Mouse (Mus musculus): ENCODE results near the gene Bhlhe40. TPM values are rescaled to one million over a fixed set of nuclear protein-coding genes. Genes with fewer than 3 reads are reported as not detected.

Bhlhe40 gene
- polyA plus RNA-seq, 1 experiment: not detected

DNA sequence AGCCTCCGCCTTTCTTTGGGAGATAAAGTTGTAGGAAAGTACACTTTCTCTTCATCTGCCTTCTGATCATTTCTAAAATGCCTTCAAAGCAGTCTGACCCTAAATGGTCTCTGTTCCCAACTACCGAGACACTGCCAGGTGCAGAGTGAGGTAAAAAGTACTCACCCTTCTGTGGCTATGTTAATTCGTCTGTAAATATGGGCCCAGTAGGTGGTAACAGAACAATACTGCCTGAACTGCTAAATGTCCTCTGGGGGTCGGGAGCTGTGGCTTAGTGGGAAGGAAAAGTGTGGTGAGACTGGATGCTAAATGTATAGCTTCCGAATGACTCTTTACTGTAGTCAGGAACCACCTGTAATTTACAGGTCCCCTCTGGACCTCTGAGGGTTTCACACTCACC, 16.1 kb upstream of the Bhlhe40 start:
- Histone ChIP-seq H3K4me1 (ENCODE audit: control insufficient read depth, insufficient read depth, low read length) (no peaks in the 10 kb centered on the region), H3K4me3 (ENCODE audit: insufficient read depth, low read depth, low read length) (no peak overlapping the region), H3K27ac (ENCODE audit: insufficient read depth, low read depth, low read length) (no peak overlapping the region)
- no peak for TF ChIP-seq CTCF (IDR thresholded peaks at IDR 0.05; ENCODE audit: insufficient read depth, low read depth, low read length)
- TF ChIP-seq POLR2A (IDR thresholded peaks at IDR 0.05; ENCODE audit: insufficient read depth, low read depth, low read length): no peak
- 76% methylated on average over 5 of the region's 5 CpGs for WGBS

DNA sequence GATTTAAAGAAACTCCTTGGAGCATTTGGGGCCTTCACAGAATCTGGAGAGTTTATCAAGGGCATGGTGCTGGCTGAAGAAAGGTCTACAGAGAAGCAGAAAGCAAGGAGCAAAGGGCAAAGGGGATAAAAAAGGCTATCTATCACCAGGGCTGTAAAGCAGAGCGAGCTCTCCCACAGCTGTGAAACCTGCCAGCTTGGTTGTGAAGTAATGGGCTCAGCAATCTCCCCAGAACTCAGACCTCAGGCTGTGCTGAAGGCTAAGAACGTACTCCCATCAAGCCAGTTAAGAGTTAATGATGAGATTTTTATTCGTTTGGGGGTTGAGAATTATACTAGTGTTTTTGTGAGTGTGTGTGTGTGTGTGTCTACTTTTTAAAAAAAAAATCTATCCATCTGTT, 13.3 kb upstream of the Bhlhe40 start:
- no peak overlapping the region for H3K4me3 ChIP-seq (ENCODE audit: insufficient read depth, low read depth, low read length)
- H3K27ac ChIP-seq (ENCODE audit: insufficient read depth, low read depth, low read length): no peak overlapping the region
- TF ChIP-seq POLR2A (IDR thresholded peaks at IDR 0.05; ENCODE audit: insufficient read depth, low read depth, low read length): no peak
- no peak for TF ChIP-seq CTCF (IDR thresholded peaks at IDR 0.05; ENCODE audit: insufficient read depth, low read depth, low read length)
- H3K4me1 ChIP-seq (ENCODE audit: control insufficient read depth, insufficient read depth, low read length): no peaks in the 10 kb centered on the region
- 78% methylated on average over 3 of the region's 3 CpGs for WGBS

DNA sequence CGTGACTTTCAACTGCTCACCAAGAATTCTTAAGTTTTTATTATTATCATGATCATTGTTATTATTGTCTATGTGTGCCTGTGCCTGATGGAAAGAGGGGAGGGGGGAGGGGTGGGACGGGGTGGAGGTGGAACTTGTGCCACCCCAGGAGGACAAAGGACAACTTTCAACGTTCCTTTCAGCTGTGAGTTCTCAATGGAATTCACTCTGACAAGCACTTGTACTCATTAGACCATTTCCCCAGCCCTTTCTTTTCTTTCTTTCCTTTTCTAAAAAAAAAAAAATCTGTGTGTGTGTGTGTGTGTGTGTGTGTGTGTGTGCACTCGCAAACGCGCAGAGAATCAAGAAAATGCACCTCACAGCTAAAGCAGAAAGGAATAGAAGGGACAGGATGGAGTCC, 12.4 kb upstream of the Bhlhe40 start:
- H3K27ac ChIP-seq (ENCODE audit: insufficient read depth, low read depth, low read length): no peak overlapping the region
- 23% methylated on average over 6 of the region's 6 CpGs for WGBS
- TF ChIP-seq CTCF (IDR thresholded peaks at IDR 0.05; ENCODE audit: insufficient read depth, low read depth, low read length): no peak

DNA sequence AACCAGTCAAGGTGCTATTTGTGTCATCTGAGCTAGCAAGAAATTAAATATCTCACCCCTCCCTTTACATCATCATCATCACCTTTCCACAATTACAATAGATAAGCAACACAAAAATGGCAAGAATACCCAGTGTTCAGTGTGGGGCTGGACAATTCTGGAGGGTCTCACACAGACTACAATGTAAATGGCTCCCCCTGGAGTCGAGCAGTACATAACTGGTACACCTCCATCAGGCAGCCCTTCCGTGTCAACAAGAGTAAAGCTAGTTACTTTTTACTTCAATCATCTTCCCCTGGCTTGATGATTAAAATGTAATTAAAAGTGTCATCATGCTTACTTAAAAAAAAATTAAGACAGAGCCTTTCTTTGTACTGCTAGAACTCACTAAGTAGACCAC, 4.6 kb upstream of the Bhlhe40 start:
- Histone ChIP-seq H3K27ac (ENCODE audit: insufficient read depth, low read depth, low read length) (no peak overlapping the region), H3K4me1 (ENCODE audit: control insufficient read depth, insufficient read depth, low read length) (peaks cover 11% of the 10 kb centered on the region), H3K4me3 (ENCODE audit: insufficient read depth, low read depth, low read length) (no peak overlapping the region)
- WGBS: 46% methylated on average over 2 of the region's 2 CpGs
- no peak for TF ChIP-seq CTCF (IDR thresholded peaks at IDR 0.05; ENCODE audit: insufficient read depth, low read depth, low read length)
- TF ChIP-seq POLR2A (IDR thresholded peaks at IDR 0.05; ENCODE audit: insufficient read depth, low read depth, low read length): no peak

More for the DNA sequence above, 12.4 kb upstream of the Bhlhe40 start:
- Histone ChIP-seq H3K4me3 (ENCODE audit: insufficient read depth, low read depth, low read length) (no peak overlapping the region), H3K4me1 (ENCODE audit: control insufficient read depth, insufficient read depth, low read length) (no peaks in the 10 kb centered on the region)

DNA sequence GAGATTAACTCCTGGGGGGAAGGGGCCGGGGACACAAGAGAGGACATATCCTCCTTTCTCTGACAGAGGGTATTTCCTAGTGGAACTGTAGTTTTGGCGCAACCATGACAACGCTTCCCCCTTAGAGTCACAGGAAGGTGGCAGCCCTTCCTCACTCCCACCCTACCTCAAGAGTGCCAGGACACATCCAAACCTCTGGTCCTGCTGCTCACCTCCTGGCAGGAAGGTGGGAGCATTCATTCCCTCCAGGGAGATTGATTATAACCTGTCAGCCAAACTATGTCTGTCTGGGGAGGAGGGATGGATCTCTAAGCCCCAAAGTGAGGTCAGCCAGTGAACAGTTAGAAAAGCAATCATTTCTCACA, 2.4 kb upstream of the Bhlhe40 start:
- TF ChIP-seq POLR2A (IDR thresholded peaks at IDR 0.05; ENCODE audit: insufficient read depth, low read depth, low read length) (no peak), CTCF (IDR thresholded peaks at IDR 0.05; ENCODE audit: insufficient read depth, low read depth, low read length) (no peak)
- H3K4me3 ChIP-seq (ENCODE audit: insufficient read depth, low read depth, low read length): no peak overlapping the region
- peak overlapping the region; percentile 95 for H3K27ac ChIP-seq (ENCODE audit: insufficient read depth, low read depth, low read length)
- 76% methylated on average over 3 of the region's 3 CpGs for WGBS
- H3K4me1 ChIP-seq (ENCODE audit: control insufficient read depth, insufficient read depth, low read length): peaks cover 11% of the 10 kb centered on the region

DNA sequence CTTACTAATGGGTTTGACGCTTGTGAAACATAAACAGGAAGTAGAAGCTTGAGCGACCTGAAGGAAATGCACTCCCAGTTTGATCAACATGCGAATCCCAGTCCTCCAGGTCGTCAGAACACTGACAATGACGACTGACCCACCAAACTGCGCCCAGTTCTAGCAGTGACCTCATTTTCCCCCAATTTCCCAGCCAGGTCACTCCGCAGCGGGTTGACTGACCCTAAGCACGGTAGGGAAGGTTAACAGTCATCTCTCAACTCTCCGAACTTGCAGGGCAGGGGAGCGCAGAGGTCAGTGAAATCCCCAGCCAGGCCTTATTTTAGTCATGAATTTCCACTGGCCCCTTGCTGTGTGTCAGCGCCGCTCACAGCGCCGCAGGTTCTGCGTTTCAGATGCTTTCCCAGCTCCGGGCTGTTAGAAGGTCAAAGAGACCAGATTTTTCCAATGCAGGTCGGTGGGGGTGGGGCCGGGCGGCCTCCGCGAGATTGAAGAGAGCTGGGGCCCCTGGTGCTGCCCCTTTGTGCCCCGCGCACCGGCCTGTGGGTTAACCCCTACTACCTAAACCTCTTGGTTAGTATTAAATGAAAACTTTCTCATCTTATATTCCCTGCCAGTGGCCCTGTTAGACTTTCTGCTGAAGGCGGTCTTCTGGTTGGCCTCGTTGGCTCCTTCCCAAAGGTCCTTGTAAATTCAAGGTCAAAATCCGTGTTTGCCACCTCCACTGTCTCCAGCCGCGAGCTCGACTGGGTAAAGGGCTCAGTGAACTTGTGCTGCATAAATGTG, 1.8 kb upstream of the Bhlhe40 start:
- 8% methylated on average over 31 of the region's 31 CpGs for WGBS
- Histone ChIP-seq H3K27ac (ENCODE audit: insufficient read depth, low read depth, low read length) (peak overlapping the region; percentile 95), H3K4me3 (ENCODE audit: insufficient read depth, low read depth, low read length) (peak overlapping the region; percentile 97), H3K4me1 (ENCODE audit: control insufficient read depth, insufficient read depth, low read length) (peaks cover 11% of the 10 kb centered on the region)
- 0 out of 2 replicates have a peak, but pooled peaks have one; percentile 1 for TF ChIP-seq CTCF (IDR thresholded peaks at IDR 0.05; ENCODE audit: insufficient read depth, low read depth, low read length)
- 0 out of 2 replicates have a peak, but pooled peaks have one; percentile 22 for TF ChIP-seq POLR2A (IDR thresholded peaks at IDR 0.05; ENCODE audit: insufficient read depth, low read depth, low read length)

DNA sequence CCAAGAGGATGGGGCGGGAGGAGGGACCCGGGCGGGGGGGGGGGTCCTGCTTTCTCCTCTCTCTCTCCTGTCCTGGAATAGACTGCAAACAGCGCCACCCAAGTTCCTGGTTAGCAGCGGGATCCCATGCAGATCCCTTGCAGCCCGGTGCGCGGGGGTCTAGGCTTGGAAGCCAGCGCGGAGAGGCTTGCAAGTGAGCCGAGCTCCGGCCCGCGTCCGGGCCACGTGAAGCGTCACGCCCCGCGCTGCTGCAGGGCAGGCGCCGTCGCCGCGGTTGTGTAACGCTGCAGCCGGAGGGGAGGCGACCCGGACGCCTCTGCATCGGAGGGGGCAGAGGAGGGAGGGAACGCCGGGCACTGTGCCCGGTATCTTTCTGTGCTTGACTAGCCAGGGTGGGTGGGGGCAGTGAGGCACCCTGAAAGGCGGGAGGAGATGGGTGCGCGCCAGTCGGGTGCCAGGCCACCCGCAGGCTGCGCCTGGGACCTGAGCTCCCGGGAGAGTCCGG, 1.2 kb upstream of the Bhlhe40 start:
- WGBS: under 1% methylated on average over 41 of the region's 42 CpGs
- peak overlapping the region; percentile 97 for H3K4me3 ChIP-seq (ENCODE audit: insufficient read depth, low read depth, low read length)
- peak; percentile 41 for TF ChIP-seq CTCF (IDR thresholded peaks at IDR 0.05; ENCODE audit: insufficient read depth, low read depth, low read length)
- TF ChIP-seq POLR2A (IDR thresholded peaks at IDR 0.05; ENCODE audit: insufficient read depth, low read depth, low read length): peak; percentile 50
- peak overlapping the region; percentile 95 for H3K27ac ChIP-seq (ENCODE audit: insufficient read depth, low read depth, low read length)
- peaks cover 11% of the 10 kb centered on the region for H3K4me1 ChIP-seq (ENCODE audit: control insufficient read depth, insufficient read depth, low read length)

DNA sequence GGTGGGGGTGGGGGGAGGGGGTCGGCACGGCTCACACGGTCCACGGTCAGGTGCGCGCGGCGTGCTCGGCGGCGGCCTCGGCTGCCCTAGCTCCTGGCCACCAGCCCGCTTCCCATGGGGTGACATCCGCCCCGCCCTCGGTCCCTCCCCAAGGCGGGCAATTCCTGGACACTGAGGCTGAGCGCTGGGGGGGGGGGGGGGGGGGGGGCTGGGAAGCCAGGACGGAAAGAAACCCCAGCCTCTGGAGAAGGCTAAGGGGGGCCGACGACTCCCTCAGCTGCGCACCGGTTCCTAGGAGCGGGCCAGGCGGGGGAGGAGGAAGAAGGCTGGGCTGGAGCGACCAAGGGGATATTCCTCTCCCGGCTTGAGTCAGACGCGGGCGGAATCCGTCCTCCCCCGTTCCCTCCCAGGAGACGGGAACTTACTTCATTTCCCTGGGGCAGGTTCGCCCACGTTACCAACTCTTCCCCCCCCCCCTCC, 663 bp upstream of the Bhlhe40 start:
- TF ChIP-seq CTCF (IDR thresholded peaks at IDR 0.05; ENCODE audit: insufficient read depth, low read depth, low read length): no peak
- TF ChIP-seq POLR2A (IDR thresholded peaks at IDR 0.05; ENCODE audit: insufficient read depth, low read depth, low read length): no peak
- 1% methylated on average over 26 of the region's 35 CpGs for WGBS

DNA sequence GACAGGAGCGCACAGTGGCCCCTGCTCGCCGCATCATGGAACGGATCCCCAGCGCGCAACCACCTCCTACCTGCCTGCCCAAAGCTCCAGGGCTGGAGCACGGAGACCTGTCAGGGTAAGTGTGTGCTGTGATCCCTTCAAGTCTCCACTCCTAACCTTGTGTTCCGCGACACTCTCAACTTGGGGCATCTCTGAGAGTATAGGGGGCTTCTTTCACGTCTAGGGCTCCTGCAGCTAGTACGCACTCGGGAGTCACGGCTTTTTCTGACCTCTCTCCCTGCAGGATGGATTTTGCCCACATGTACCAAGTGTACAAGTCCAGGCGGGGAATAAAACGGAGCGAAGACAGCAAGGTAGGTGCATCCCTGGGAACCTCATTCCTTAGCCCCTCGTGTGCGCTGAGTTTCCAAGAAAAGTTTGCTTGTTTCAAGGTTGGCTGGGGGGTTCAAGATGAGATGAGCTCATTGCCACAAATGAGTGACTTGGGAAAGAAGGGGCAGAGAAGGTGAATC, 505 bp downstream of the Bhlhe40 start:
- H3K4me1 ChIP-seq (ENCODE audit: control insufficient read depth, insufficient read depth, low read length): peaks cover 27% of the 10 kb centered on the region
- WGBS: under 1% methylated on average over 18 of the region's 18 CpGs
- TF ChIP-seq CTCF (IDR thresholded peaks at IDR 0.05; ENCODE audit: insufficient read depth, low read depth, low read length): no peak
- TF ChIP-seq POLR2A (IDR thresholded peaks at IDR 0.05; ENCODE audit: insufficient read depth, low read depth, low read length): no peak
- H3K4me3 ChIP-seq (ENCODE audit: insufficient read depth, low read depth, low read length): peak overlapping the region; percentile 97
- peak overlapping the region; percentile 98 for H3K27ac ChIP-seq (ENCODE audit: insufficient read depth, low read depth, low read length)

More for the DNA sequence above, 663 bp upstream of the Bhlhe40 start:
- Histone ChIP-seq H3K4me3 (ENCODE audit: insufficient read depth, low read depth, low read length) (peak overlapping the region; percentile 97), H3K27ac (ENCODE audit: insufficient read depth, low read depth, low read length) (peak overlapping the region; percentile 95), H3K4me1 (ENCODE audit: control insufficient read depth, insufficient read depth, low read length) (peaks cover 16% of the 10 kb centered on the region)
